Mouse (Mus musculus) lung, adult 2 months (tissue): ENCODE data around the gene Dock9. TPM values are rescaled to one million over a fixed set of nuclear protein-coding genes. Genes with fewer than 3 reads are reported as not detected.
"Not testable (repeated sequence)": the region's sequence is repeated elsewhere in the genome, so short reads cannot be mapped to it uniquely, and the experiment has no call there.

ENCODE experiments used
- DNase-seq: peaks from one replicate; pipeline ENCODE4 v3.0.0; 2022
- H3K4me1 ChIP-seq: fragments of 200-500 bp; 2 replicates; pipeline ENCODE4 v1.6.1; 2011; ENCODE audit warnings: low read length; ENCODE audit not compliant: control insufficient read depth, insufficient read depth
- H3K4me3 ChIP-seq: fragments of 200-500 bp; replicated peaks from 2 replicates; pipeline ENCODE3; 2011; ENCODE audit warnings: low read depth, mild to moderate bottlenecking, control low read depth, low read length; ENCODE audit errors: extremely low read depth
- CTCF ChIP-seq: fragments of 200-500 bp; IDR thresholded peaks from 2 replicates; pipeline ENCODE4 v1.5.1; 2011; ENCODE audit warnings: mild to moderate bottlenecking, low read length, control low read depth; ENCODE audit not compliant: insufficient read depth
- POLR2A ChIP-seq: fragments of 200-500 bp; IDR thresholded peaks from 2 replicates; pipeline ENCODE4 v1.6.1; 2011; ENCODE audit warnings: low read depth, mild to moderate bottlenecking, control low read depth, low read length, borderline replicate concordance; ENCODE audit errors: extremely low read depth
- WGBS: fragments of 180-500 bp; shearing (Covaris S2); methylation state at CpG from one replicate; pipeline ENCODE4 v1.1.7; 2018; 5-methylcytosine and 5-hydroxymethylcytosine counted together
- polyA plus RNA-seq: library from polyadenylated mRNA; depleted of rRNA; stranded (reverse); fragments of >200 nt; gene quantifications from 2 replicates; pipeline ENCODE4 v1.2.3, GENCODE M21; 2012

Dock9 gene
- polyA plus RNA-seq, 1 experiment: 73.3 TPM

GRCm38 (mm10) chr14:121697709-121698619 is 99.7 kb downstream of the Dock9 start:
- TF ChIP-seq POLR2A (peak; percentile 91), CTCF (no peak)
- Histone ChIP-seq H3K4me3 (peak overlapping the region; percentile 91), H3K4me1 (peaks cover 21% of the 10 kb centered on the region)
- 5% methylated on average over 23 of the region's 23 CpGs for WGBS
- peak; percentile 67 for DNase-seq

GRCm38 (mm10) chr14:121697143-121697680 is 100.4 kb downstream of the Dock9 start:
- H3K4me3 ChIP-seq: peak overlapping the region; percentile 91
- H3K4me1 ChIP-seq: peaks cover 19% of the 10 kb centered on the region
- TF ChIP-seq CTCF (no peak), POLR2A (no peak)
- WGBS: 13% methylated on average over 9 of the region's 9 CpGs
- no peak for DNase-seq

DNA sequence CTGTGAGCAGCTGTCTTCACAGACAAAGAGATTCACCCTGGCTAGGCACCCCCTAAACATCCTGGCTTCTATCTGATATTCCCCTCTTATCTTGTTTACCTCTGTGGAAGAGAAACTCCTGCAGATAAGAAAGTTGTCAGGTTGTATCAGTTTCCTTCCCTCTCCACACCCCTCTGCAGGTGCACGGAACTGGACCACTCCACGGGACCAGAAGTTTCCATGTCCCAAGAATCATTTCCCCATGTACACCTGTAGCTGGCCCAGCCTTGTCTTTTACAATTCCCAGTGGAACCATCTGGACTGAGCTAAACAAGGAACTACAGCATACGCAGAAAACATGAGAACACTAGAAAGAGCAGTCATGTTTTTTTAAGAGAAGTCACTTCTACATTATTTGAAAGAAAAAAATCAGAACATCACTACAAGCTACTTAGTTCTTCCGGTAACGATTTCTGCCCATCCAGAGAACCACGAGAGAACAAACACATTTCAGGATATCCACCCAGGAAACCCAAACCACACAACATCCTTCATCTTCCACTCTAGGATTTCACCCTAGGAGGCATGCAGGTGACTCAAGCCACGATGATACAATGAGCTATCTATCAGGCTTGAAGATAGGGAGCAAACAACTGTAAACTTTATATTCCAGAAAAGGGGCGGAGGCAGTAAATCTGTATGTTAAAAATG is 101.1 kb downstream of the Dock9 start:
- no peak for DNase-seq

DNA sequence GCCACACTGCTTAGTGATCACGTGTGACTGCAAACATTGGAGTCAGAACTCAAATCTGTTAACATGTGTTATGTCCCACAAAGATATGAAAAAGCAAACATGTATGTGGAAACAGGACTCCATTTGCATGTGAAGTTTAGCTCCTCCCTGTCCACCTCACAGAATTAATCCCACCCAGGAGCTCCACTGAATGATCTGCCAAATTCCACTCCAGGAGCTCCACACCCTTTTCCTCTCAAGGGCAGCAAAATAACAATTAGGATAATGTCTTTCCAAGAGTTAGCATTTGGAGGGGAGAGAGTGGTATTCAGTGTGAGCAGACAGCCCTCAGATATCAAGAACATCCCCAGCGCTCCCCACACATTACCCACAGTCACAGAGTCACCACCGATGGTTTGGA is 102.9 kb downstream of the Dock9 start:
- DNase-seq: no peak
- peak overlapping the region; percentile 41 for H3K4me3 ChIP-seq

More for the DNA sequence above, 101.1 kb downstream of the Dock9 start:
- Histone ChIP-seq H3K4me1 (peaks cover 18% of the 10 kb centered on the region), H3K4me3 (peak overlapping the region; percentile 91)
- 20% methylated on average over 8 of the region's 8 CpGs for WGBS
- TF ChIP-seq CTCF (no peak), POLR2A (no peak)

DNA sequence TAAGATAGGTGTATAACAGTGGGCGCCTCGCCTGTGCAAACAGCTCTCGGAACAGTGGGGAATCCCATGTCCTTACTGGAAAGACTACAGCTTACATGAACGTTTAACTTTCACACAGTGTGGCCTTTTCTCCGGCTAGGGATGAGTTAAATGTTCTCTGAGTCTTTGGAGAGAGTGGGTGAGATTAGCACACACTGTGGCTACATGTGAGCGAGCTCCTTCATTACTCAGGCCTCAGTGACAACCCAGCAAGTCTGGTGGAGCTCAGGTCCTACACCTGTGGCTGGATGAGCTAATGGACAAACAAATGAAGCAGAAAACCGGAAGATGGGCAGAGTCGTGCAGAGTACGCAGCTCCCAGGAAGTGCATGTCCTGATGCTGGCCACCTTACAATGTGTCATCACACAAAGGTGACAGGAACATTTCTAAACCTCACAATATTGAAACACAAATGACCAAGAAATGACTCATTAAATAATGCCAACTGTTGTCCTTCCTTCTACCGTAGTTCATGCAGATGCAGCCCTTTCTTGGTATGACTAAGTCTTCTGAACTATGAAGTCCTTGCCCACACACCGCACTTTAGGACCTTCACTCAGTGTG is 103.5 kb downstream of the Dock9 start:
- 75% methylated on average over 11 of the region's 11 CpGs for WGBS
- TF ChIP-seq CTCF (no peak), POLR2A (no peak)
- H3K4me3 ChIP-seq: no peak overlapping the region

More for the DNA sequence above, 102.9 kb downstream of the Dock9 start:
- H3K4me1 ChIP-seq: peaks cover 22% of the 10 kb centered on the region
- TF ChIP-seq POLR2A (no peak), CTCF (no peak)
- WGBS: 48% methylated on average over 3 of the region's 3 CpGs

DNA sequence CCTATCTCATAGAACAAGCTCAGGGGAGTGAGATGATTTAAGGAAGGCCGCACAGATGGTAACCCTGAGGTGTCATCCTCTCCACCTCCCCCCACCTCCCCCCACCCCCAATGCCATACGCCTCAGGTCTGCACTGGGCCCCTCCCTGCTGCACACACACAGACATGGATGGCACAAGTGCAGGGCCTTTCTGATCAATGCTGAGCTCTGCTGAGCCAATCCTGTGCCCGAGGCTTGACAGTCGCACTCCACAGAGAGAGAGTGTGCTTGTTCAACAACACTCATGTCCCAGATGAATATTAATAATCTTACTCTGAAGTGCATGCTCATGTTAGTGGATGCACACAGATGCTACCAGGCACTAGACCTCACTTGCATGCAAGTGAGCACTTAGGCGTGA is 108.0 kb downstream of the Dock9 start:
- WGBS: 69% methylated on average over 5 of the region's 5 CpGs
- DNase-seq, H3K4me3 ChIP-seq, H3K4me1 ChIP-seq: not testable (repeated sequence)

More for the DNA sequence above, 103.5 kb downstream of the Dock9 start:
- DNase-seq: peak; percentile 2
- H3K4me1 ChIP-seq: peaks cover 22% of the 10 kb centered on the region

- WGBS: 66% methylated on average over 1 of the region's 1 CpGs
Measured at GRCm38 (mm10) chr14:121688175-121688574, 109.5 kb downstream of the Dock9 start.

GRCm38 (mm10) chr14:121687274-121687673 is 110.4 kb downstream of the Dock9 start:
- DNase-seq: no peak
- H3K4me1 ChIP-seq: peaks cover 7% of the 10 kb centered on the region; the same call in 1 of the 2 replicates
- 68% methylated on average over 7 of the region's 7 CpGs for WGBS
- H3K4me3 ChIP-seq: no peak overlapping the region
- TF ChIP-seq POLR2A (no peak), CTCF (no peak)

More at GRCm38 (mm10) chr14:121688175-121688574, 109.5 kb downstream of the Dock9 start:
- no peak for TF ChIP-seq CTCF
- TF ChIP-seq POLR2A: no peak
- H3K4me1 ChIP-seq: peaks cover 7% of the 10 kb centered on the region; the same call in 1 of the 2 replicates
- no peak for DNase-seq
- no peak overlapping the region for H3K4me3 ChIP-seq

GRCm38 (mm10) chr14:121678913-121679312 is 118.7 kb downstream of the Dock9 start:
- DNase-seq: no peak

More at GRCm38 (mm10) chr14:121678913-121679312, 118.7 kb downstream of the Dock9 start:
- TF ChIP-seq POLR2A (no peak), CTCF (no peak)
- 49% methylated on average over 5 of the region's 5 CpGs for WGBS
- no peak overlapping the region for H3K4me3 ChIP-seq
- peaks cover 24% of the 10 kb centered on the region for H3K4me1 ChIP-seq
